Mouse (Mus musculus) left cerebral cortex, adult 11 months (tissue): ENCODE measurements around the gene Olfr1511.
A peak's percentile ranks its signal among the peaks of the same experiment; 100 is the strongest.
"Not testable (repeated sequence)": the region's sequence is repeated elsewhere in the genome, so short reads cannot be mapped to it uniquely, and the experiment has no call there.

ENCODE experiments used
- DNase-seq: peaks from one replicate; pipeline ENCODE4 v3.0.0; 2022; ENCODE audit warnings: low spot score

Gene Olfr1511

DNA sequence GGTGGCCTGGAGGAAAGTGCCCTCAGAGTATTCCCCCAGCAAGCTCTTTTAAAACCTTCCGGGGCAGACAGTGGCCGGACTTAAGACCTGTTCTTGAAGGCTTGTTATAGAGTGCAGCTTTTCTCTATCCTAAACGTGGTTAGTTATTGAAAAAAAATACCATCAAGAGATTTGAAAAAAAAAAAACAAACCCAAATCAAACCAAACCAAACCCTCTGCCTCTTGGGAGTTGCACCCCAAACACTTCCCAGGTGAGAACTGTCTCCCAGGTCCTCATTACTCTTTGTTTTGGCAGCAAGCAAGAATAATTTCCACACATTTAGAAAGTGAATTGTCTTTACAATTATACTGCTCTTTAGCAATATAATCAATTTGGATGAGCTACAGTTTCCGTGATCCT, at the start of gene Olfr1511:
Olfr1511 (minus strand) TSS at position 101 of the 400 bp plus-strand sequence.
- DNase-seq: no peak

- no peak for DNase-seq
Observed at GRCm38 (mm10) chr14:52442690-52443089, 45.5 kb upstream of the Olfr1511 start, which contains the start of gene Olfr1509. TSS of gene Olfr1509 (plus strand) at chr14:52442990.

DNA sequence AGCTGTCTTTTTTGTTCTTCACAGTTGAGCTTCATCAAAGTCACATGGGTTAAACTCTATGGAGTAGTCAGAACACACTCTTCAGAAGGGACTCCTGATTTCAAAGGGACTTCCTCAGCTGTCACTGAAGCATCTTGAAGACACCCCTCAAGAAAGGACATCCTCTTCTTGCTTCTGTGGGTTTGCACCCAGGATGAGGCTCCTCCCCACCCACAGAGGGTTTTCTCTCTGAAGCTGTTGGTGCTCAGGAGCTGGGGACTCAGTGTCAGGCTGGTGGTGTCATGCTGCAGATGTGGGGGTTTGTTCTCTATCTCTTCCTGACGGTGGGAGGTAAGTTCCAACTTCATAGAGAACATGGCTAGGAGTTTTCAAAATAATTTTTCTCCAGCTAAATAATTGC, 30.5 kb upstream of the Olfr1511 start:
- DNase-seq: no peak

- DNase-seq: no peak
Observed at GRCm38 (mm10) chr14:52414273-52414672, 17.1 kb upstream of the Olfr1511 start, which contains the start of gene Olfr1510. TSS of gene Olfr1510 (minus strand) at chr14:52414373.

GRCm38 (mm10) chr14:52410142-52410919, 13.2 kb upstream of the Olfr1511 start:
- DNase-seq: not testable (repeated sequence)

DNA sequence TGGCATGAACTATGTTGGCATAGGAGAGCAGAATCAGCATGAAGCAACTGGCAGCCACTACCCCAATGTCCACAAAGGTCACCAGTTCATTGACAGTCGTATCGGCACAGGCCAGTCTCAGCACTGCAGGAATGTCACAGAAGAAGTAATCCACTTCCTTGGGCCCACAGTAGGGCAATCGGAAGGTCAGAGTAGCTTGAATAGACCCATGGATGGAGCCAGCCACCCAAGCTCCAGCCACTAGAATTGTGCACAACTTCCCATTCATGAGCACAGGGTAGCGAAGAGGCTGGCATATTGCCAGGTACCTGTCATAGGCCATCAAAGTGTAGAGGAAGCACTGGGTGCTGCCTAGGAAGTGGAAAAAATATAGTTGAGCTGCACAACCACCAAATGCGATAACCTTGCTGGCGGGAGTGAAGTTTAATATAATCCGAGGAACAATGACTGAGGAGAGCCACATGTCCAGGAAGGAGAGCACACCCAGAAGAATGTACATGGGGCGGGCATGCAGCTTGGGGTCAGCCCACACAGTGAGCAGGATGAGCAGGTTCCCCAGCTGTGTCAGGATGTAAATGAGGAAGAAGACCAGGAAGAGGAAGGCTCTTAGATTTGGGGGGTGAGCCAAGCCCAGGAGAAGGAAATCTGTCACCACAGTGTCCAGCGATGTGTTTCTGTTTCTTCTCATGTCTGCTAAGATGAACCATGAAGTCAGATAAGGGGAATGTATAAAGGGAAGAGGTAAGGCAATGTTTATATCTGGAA, 6.9 kb downstream of the Olfr1511 start:
- not testable (repeated sequence) for DNase-seq

DNA sequence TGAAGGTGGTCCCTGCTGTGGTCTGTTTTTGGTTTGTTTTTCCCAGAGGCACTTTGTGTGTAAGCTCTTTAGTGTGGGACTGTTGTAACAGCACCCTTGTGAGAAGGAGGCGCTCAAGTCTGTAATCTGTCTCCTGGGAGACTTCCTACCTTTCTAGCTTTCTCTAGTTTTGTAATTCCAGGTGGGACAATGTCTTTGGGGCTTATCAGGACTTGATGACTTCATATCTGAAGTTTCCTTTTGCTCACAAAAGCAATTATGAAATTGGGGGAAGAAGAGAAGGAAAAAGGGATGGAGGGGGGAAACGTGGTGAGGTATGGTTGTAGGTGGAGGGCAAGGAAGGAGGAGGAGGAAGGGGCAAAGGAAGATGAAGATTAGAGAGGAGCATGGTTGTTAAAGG, 18.1 kb downstream of the Olfr1511 start, which contains the start of gene Olfr1512:
Olfr1512 (minus strand) TSS at position 101 of the 400 bp plus-strand sequence.
- DNase-seq: no peak

DNA sequence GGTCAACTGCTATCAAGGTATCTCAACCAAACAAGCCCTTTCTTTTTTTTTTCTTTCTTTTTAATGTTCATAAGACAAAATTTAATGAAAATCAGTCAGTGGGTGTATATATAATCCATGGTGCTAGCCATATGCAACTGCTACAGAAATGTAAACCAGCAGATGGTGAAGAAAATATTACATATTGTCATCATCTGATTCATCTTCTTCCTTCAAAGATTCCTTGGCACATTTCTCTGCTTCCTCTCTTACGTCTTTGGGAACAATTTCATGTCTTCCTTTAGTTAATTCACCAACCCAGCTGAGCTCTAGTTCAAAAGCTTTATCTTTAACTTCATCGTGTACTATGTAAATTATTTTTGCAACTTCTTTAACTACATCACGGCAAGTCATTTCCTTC, 28.4 kb downstream of the Olfr1511 start:
- DNase-seq: peak; percentile 4

DNA sequence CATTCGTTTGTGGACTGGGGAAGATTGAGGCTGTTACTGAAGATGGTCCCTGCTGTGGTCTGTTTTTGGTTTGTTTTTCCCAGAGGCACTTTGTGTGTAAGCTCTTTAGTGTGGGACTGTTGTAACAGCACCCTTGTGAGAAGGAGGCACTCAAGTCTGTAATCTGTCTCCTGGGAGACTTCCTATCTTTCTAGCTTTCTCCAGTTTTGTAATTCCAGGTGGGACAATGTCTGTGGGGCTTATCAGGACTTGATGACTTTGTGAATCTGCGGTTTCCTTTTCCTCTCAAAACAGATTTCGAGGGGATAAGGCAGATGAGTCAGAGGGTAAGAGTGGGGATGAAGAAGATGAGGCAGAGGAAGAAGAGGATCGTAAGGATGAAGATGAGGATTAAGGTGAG, 40.9 kb downstream of the Olfr1511 start, which contains the start of gene Olfr1513:
Olfr1513 (minus strand) TSS at position 101 of the 400 bp plus-strand sequence.
- no peak for DNase-seq
